Mouse (Mus musculus) limb, embryonic 12.5 days (tissue): ENCODE data around the gene Csnk1e. TPM values are rescaled to one million over a fixed set of nuclear protein-coding genes. Genes with fewer than 3 reads are reported as not detected.

Experiments used
- ATAC-seq: fragments of 200-750 bp; cut with Nextera tagmentation; 2 replicates; pipeline ENCODE4 v1.8.0; 2017; ENCODE audit warnings: low read depth, moderate TSS enrichment; ENCODE audit not compliant: insufficient number of reproducible peaks, insufficient read depth, low FRiP score, low TSS enrichment
- H3K27ac ChIP-seq: fragments of 300-500 bp; sonication (generic); 2 replicates; pipeline ENCODE4 v1.5.1; 2016; ENCODE audit warnings: mild to moderate bottlenecking, moderate library complexity
- H3K27me3 ChIP-seq: fragments of 300-500 bp; sonication (generic); 2 replicates; pipeline ENCODE4 v1.6.1; 2016; ENCODE audit warnings: mild to moderate bottlenecking, moderate library complexity
- H3K36me3 ChIP-seq: fragments of 300-500 bp; sonication (generic); 2 replicates; pipeline ENCODE4 v1.6.1; 2016; ENCODE audit warnings: mild to moderate bottlenecking, moderate library complexity
- H3K4me1 ChIP-seq: fragments of 300-500 bp; sonication (generic); replicated peaks from 2 replicates; pipeline ENCODE4 v1.6.1; 2016
- H3K4me2 ChIP-seq: fragments of 300-500 bp; sonication (generic); 2 replicates; pipeline ENCODE4 v1.6.1; 2016; ENCODE audit warnings: mild to moderate bottlenecking, moderate library complexity
- H3K4me3 ChIP-seq: fragments of 300-500 bp; sonication (generic); replicated peaks from 2 replicates; pipeline ENCODE4 v1.5.1; 2016; ENCODE audit warnings: mild to moderate bottlenecking
- H3K9ac ChIP-seq: fragments of 300-500 bp; sonication (generic); replicated peaks from 2 replicates; pipeline ENCODE4 v1.6.1; 2016; ENCODE audit warnings: mild to moderate bottlenecking, moderate library complexity
- H3K9me3 ChIP-seq: fragments of 300-500 bp; sonication (generic); 2 replicates; pipeline ENCODE4 v1.6.1; 2016; ENCODE audit warnings: mild to moderate bottlenecking, moderate library complexity
- WGBS: fragments of 180-500 bp; shearing (Covaris S2); methylation state at CpG from one replicate; pipeline ENCODE4 v1.1.7; 2016; 5-methylcytosine and 5-hydroxymethylcytosine counted together
- polyA plus RNA-seq: library from polyadenylated mRNA; unstranded; fragments of >200 nt; fragmentation: Nextera tagmentation; extraction: Ambion mirVana; gene quantifications from 2 replicates; pipeline ENCODE4 v1.2.1, GENCODE M21; 2016

Gene Csnk1e
- polyA plus RNA-seq, 1 experiment from 2014 or later: 148 TPM

- peaks cover 44% of the 10 kb centered on the region for H3K4me1 ChIP-seq
- H3K9ac ChIP-seq: no peak overlapping the region; the same call in 1 of the 2 replicates
- no peaks in the 10 kb centered on the region for H3K27me3 ChIP-seq
- H3K36me3 ChIP-seq: no peaks in the 10 kb centered on the region
- no peaks in the 10 kb centered on the region for H3K9me3 ChIP-seq
- no peak for ATAC-seq
- no peak overlapping the region for H3K27ac ChIP-seq
- peak overlapping the region; percentile 94 for H3K4me3 ChIP-seq
- 14% methylated on average over 9 of the region's 9 CpGs for WGBS
- H3K4me2 ChIP-seq: peak overlapping the region; percentile 78
Observed at GRCm38 (mm10) chr15:79403763-79404210, 51.6 kb downstream of the Csnk1e start.

DNA sequence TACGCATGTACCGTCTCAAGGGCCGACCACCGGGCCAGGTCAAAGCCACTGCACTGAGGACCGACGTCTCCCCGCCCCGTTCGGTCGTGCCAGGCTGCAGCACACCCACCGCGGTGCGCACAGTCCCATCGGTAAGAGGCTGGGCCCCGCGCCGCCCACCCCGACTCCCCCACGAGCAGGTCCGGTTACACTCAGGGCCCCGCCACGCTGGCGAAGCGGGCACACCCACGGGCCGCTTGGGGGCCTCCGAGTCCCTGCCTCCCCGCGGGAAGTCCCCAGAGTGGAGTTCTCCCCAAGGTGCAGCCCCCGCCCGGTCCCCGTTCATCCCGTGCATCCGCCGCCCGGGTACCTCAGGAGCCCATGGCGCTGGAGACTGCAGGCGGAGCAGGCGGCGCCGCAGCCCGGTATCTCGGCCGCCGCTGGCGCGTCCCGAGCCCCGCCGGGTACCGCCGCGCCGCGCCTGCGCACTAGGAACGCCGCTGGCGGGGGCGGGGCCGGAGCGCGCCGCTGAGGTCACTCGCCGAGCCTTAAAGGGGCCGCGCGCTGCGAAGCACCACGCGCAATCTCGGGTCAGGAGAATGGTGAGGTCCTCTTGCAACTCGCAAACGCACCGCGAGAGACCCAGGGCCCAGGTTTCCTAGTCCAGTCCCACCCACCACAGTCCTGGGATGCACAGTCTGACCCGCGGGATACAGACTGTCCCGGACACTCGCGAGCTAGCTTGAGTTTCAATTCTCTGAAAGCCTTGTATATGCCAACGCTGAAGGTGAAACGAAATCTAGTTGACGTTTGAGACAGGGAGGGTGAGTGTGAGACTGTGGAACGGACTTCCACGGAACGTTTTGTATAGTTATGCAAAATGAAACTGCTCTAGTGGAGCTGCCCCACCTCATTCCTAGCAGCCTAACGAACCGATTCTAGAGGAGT lies 52.3 kb downstream of the Csnk1e start, which contains the start of gene Tmem184b:
TSS of gene Tmem184b (minus strand) at position 734 of the 927 bp plus-strand sequence.
- peak; percentile 71 for ATAC-seq
- peaks cover 3% of the 10 kb centered on the region; the same call in 1 of the 2 replicates for H3K36me3 ChIP-seq
- peak within 1 kb of the TSS; percentile 94 for H3K4me3 ChIP-seq
- H3K4me2 ChIP-seq: peak within 1 kb of the TSS; percentile 78
- peak within 1 kb of the TSS; percentile 88 for H3K9ac ChIP-seq
- peak within 1 kb of the TSS; percentile 84 for H3K27ac ChIP-seq
- H3K27me3 ChIP-seq: no peaks in the 10 kb centered on the region
- peaks cover 44% of the 10 kb centered on the region for H3K4me1 ChIP-seq
- no peaks in the 10 kb centered on the region for H3K9me3 ChIP-seq
- WGBS: under 1% methylated on average over 90 of the region's 90 CpGs

- H3K9ac ChIP-seq: peak overlapping the region; percentile 88
- H3K36me3 ChIP-seq: peaks cover 10% of the 10 kb centered on the region; the same call in 1 of the 2 replicates
- no peak for ATAC-seq
- H3K4me2 ChIP-seq: peak overlapping the region; percentile 78
- no peaks in the 10 kb centered on the region for H3K27me3 ChIP-seq
- H3K27ac ChIP-seq: no peak overlapping the region; the same call in 1 of the 2 replicates
- peaks cover 44% of the 10 kb centered on the region for H3K4me1 ChIP-seq
- 26% methylated on average over 5 of the region's 5 CpGs for WGBS
- no peaks in the 10 kb centered on the region for H3K9me3 ChIP-seq
- peak overlapping the region; percentile 94 for H3K4me3 ChIP-seq
Observed at GRCm38 (mm10) chr15:79402176-79402575, 53.2 kb downstream of the Csnk1e start.

GRCm38 (mm10) chr15:79400975-79401365 lies 54.4 kb downstream of the Csnk1e start:
- Histone ChIP-seq H3K36me3 (peaks cover 21% of the 10 kb centered on the region; the same call in 1 of the 2 replicates), H3K27me3 (no peaks in the 10 kb centered on the region), H3K9ac (peak overlapping the region; percentile 45; the same call in 1 of the 2 replicates), H3K4me1 (peaks cover 44% of the 10 kb centered on the region), H3K4me3 (no peak overlapping the region), H3K4me2 (peak overlapping the region; percentile 78), H3K9me3 (no peaks in the 10 kb centered on the region), H3K27ac (peak overlapping the region; percentile 42; the same call in 1 of the 2 replicates)
- ATAC-seq: no peak
- 57% methylated on average over 7 of the region's 7 CpGs for WGBS

- H3K36me3 ChIP-seq: peaks cover 25% of the 10 kb centered on the region; the same call in 1 of the 2 replicates
- WGBS: 69% methylated on average over 6 of the region's 6 CpGs
- H3K4me1 ChIP-seq: peaks cover 46% of the 10 kb centered on the region
- no peaks in the 10 kb centered on the region for H3K9me3 ChIP-seq
- H3K4me2 ChIP-seq: peak overlapping the region; percentile 78; the same call in 1 of the 2 replicates
- H3K27ac ChIP-seq: 0 out of 2 replicates have a peak overlapping the region, but pooled peaks have one; percentile 23
- no peak for ATAC-seq
- peak overlapping the region; percentile 45; the same call in 1 of the 2 replicates for H3K9ac ChIP-seq
- H3K4me3 ChIP-seq: no peak overlapping the region
- no peaks in the 10 kb centered on the region for H3K27me3 ChIP-seq
Observed at GRCm38 (mm10) chr15:79400134-79400974, 55.0 kb downstream of the Csnk1e start.

DNA sequence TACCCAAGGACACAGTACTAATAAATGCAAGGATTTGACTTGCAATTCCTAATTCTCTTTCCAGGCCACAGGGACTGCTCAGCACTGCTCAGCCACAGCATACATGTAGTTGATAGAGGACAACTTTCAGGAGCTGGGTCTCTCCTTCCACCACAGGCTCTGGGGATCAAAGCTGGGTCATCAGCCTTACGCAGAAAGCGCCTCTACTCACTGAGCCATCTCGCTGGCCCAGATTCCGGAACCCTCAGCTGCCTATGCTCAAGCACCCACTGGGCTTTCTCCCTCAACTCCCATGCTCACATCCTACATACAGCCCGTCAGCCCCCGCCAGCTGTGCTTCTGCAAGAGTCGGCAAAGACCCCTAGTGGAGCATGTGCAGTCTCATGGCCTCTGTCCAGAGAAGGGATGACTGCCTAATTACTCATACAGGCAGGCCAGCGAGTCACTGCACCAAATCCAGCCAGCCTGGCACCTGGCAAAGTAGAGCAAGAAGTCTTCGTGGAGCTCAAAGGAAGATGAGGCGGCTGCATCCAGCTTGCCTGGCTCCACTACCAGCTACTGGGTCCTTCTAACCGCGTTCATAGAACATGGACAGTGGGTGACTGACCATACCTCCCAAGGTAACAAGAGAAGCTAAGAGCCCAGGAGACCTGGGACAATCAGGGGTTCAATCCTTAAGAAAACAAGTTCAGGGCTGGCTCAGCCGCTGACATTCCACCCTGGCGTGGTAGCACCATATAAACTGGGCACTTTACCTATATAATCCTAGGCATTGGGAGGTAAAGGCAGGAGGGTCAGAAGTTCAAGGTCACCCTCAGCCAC lies 55.9 kb downstream of the Csnk1e start:
- H3K4me1 ChIP-seq: peaks cover 52% of the 10 kb centered on the region
- no peak for ATAC-seq
- 85% methylated on average over 14 of the region's 14 CpGs for WGBS
- no peak overlapping the region for H3K27ac ChIP-seq
- peaks cover 25% of the 10 kb centered on the region; the same call in 1 of the 2 replicates for H3K36me3 ChIP-seq
- no peak overlapping the region for H3K9ac ChIP-seq
- H3K9me3 ChIP-seq: no peaks in the 10 kb centered on the region
- H3K4me2 ChIP-seq: no peak overlapping the region
- H3K27me3 ChIP-seq: no peaks in the 10 kb centered on the region
- no peak overlapping the region for H3K4me3 ChIP-seq

DNA sequence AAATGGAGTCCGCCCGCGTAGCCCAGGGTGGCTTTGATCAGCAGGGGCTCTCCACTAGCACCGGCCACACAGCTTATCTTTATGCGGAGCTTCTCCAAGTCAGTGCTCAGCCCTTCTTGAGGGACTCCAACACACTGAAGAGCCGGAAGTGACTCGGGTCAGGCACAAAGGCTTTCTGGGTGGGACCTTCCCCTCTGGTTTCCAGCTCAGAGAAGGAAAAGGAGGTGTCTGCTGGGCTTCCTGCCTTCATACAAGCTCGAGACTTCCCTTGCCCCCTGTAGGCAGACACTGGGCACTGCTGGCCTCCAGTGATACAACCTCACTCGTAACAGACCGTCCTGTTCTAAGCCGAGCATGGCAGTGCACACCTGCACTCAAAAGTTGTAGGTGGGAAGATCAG lies 58.6 kb downstream of the Csnk1e start:
- H3K4me2 ChIP-seq: no peak overlapping the region
- ATAC-seq: no peak
- peaks cover 25% of the 10 kb centered on the region; the same call in 1 of the 2 replicates for H3K36me3 ChIP-seq
- no peak overlapping the region for H3K27ac ChIP-seq
- H3K27me3 ChIP-seq: no peaks in the 10 kb centered on the region
- H3K4me3 ChIP-seq: no peak overlapping the region; the same call in 1 of the 2 replicates
- peaks cover 63% of the 10 kb centered on the region for H3K4me1 ChIP-seq
- no peaks in the 10 kb centered on the region for H3K9me3 ChIP-seq
- H3K9ac ChIP-seq: no peak overlapping the region
- WGBS: 88% methylated on average over 11 of the region's 11 CpGs

GRCm38 (mm10) chr15:79395281-79395680 lies 60.1 kb downstream of the Csnk1e start:
- no peak overlapping the region for H3K4me3 ChIP-seq
- ATAC-seq: no peak
- peaks cover 30% of the 10 kb centered on the region; the same call in 1 of the 2 replicates for H3K36me3 ChIP-seq
- H3K9me3 ChIP-seq: no peaks in the 10 kb centered on the region
- H3K27ac ChIP-seq: no peak overlapping the region
- H3K9ac ChIP-seq: no peak overlapping the region
- peaks cover 56% of the 10 kb centered on the region for H3K4me1 ChIP-seq
- H3K4me2 ChIP-seq: no peak overlapping the region
- no peaks in the 10 kb centered on the region for H3K27me3 ChIP-seq
- 81% methylated on average over 6 of the region's 6 CpGs for WGBS

DNA sequence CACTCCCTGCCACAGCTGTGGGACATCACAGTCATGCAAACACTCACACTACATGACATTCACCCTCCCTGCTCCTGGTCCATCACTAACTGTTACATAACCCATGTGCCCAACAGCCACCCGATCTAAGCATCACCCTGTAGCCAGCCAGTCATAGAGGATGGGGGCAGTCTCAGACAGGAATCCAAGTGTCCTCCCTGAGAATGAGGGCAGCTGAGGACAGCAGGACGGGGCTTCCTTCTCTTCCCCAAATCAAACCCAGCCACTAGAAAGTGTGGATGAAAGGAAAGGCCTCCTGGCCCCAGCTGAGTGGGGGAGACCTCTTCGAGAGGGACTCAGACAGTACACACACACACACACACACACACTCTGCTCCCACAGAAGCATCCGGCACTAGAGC lies 60.5 kb downstream of the Csnk1e start:
- Histone ChIP-seq H3K4me2 (no peak overlapping the region), H3K9me3 (no peaks in the 10 kb centered on the region), H3K4me1 (peaks cover 56% of the 10 kb centered on the region), H3K9ac (no peak overlapping the region), H3K36me3 (peaks cover 30% of the 10 kb centered on the region; the same call in 1 of the 2 replicates), H3K27ac (no peak overlapping the region), H3K27me3 (no peaks in the 10 kb centered on the region), H3K4me3 (no peak overlapping the region)
- ATAC-seq: no peak
- 68% methylated on average over 4 of the region's 4 CpGs for WGBS

- no peak overlapping the region for H3K4me2 ChIP-seq
- 0 out of 2 replicates have a peak overlapping the region, but pooled peaks have one; percentile 20 for H3K27ac ChIP-seq
- H3K4me1 ChIP-seq: peaks cover 61% of the 10 kb centered on the region
Observed at GRCm38 (mm10) chr15:79393101-79393500, 62.3 kb downstream of the Csnk1e start.

More at GRCm38 (mm10) chr15:79393101-79393500, 62.3 kb downstream of the Csnk1e start:
- H3K9me3 ChIP-seq: no peaks in the 10 kb centered on the region
- H3K27me3 ChIP-seq: no peaks in the 10 kb centered on the region
- WGBS: 72% methylated on average over 6 of the region's 6 CpGs
- no peak overlapping the region for H3K9ac ChIP-seq
- H3K36me3 ChIP-seq: peaks cover 27% of the 10 kb centered on the region; the same call in 1 of the 2 replicates
- no peak overlapping the region for H3K4me3 ChIP-seq
- no peak for ATAC-seq
